Mouse (Mus musculus) midbrain, postnatal 0 days (tissue): ENCODE data around the gene B3galt1. TPM values are rescaled to one million over a fixed set of nuclear protein-coding genes. Genes with fewer than 3 reads are reported as not detected.

Experiments used
- ATAC-seq: fragments of 200-750 bp; cut with Nextera tagmentation; 2 replicates; pipeline ENCODE4 v1.8.0; 2017; ENCODE audit warnings: moderate number of reproducible peaks, mild to moderate bottlenecking, moderate TSS enrichment, moderate library complexity; ENCODE audit not compliant: low FRiP score
- DNase-seq: peaks from one replicate; pipeline ENCODE4 v3.0.0-alpha.2; 2015; ENCODE audit warnings: low spot score
- H3K27ac ChIP-seq: fragments of 300-500 bp; sonication (generic); 2 replicates; pipeline ENCODE4 v1.5.1; 2014; ENCODE audit warnings: low read depth, mild to moderate bottlenecking, low read length, mixed read lengths
- H3K27me3 ChIP-seq: fragments of 300-500 bp; sonication (generic); 2 replicates; pipeline ENCODE4 v1.6.1; 2014; ENCODE audit warnings: low read length, control low read depth, mixed read lengths; ENCODE audit not compliant: insufficient read depth
- H3K36me3 ChIP-seq: fragments of 300-500 bp; sonication (generic); 2 replicates; pipeline ENCODE4 v1.6.1; 2014; ENCODE audit warnings: low read length, control low read depth, mixed read lengths; ENCODE audit not compliant: insufficient read depth
- H3K4me1 ChIP-seq: fragments of 300-500 bp; sonication (generic); 2 replicates; pipeline ENCODE4 v1.6.1; 2014; ENCODE audit warnings: mild to moderate bottlenecking, control low read depth, antibody characterized with exemption, low read length, mixed read lengths; ENCODE audit not compliant: insufficient read depth
- H3K4me2 ChIP-seq: fragments of 300-500 bp; sonication (generic); 2 replicates; pipeline ENCODE4 v1.6.1; 2014; ENCODE audit warnings: low read depth, mild to moderate bottlenecking, low read length, mixed read lengths; ENCODE audit not compliant: poor library complexity, severe bottlenecking
- H3K4me3 ChIP-seq: fragments of 300-500 bp; sonication (generic); 2 replicates; pipeline ENCODE4 v1.5.1; 2014; ENCODE audit warnings: low read depth, mild to moderate bottlenecking, low read length, moderate library complexity
- H3K9ac ChIP-seq: fragments of 300-500 bp; sonication (generic); replicated peaks from 2 replicates; pipeline ENCODE4 v1.6.1; 2014; ENCODE audit warnings: mild to moderate bottlenecking, low read length, moderate library complexity, mixed read lengths; ENCODE audit not compliant: poor library complexity, severe bottlenecking
- H3K9me3 ChIP-seq: fragments of 300-500 bp; sonication (generic); 2 replicates; pipeline ENCODE4 v1.6.1; 2016; ENCODE audit warnings: low read length, control low read depth
- CTCF ChIP-seq: IDR thresholded peaks from 2 replicates; pipeline ENCODE4 v1.5.1; 2016; ENCODE audit warnings: antibody characterized with exemption, mild to moderate bottlenecking
- WGBS: fragments of 180-500 bp; shearing (Covaris S2); extraction: QIAGEN DNeasy Blood & Tissue Kit; methylation state at CpG from one replicate; pipeline ENCODE4 v1.1.7; 2014; 5-methylcytosine and 5-hydroxymethylcytosine counted together
- polyA plus RNA-seq: library from polyadenylated mRNA; unstranded; fragments of >200 nt; fragmentation: Nextera tagmentation; extraction: Ambion mirVana; gene quantifications from 2 replicates; pipeline ENCODE4 v1.2.1, GENCODE M21; 2015
- total RNA-seq: library from RNA; depleted of rRNA; stranded (reverse); fragments of >200 nt; gene quantifications from 2 replicates; pipeline ENCODE4 v1.2.3, GENCODE M21; 2014

The B3galt1 gene
- total and polyA plus RNA-seq, 2 experiments from 2014 or later, result 18.0 to 50.4 TPM

DNA sequence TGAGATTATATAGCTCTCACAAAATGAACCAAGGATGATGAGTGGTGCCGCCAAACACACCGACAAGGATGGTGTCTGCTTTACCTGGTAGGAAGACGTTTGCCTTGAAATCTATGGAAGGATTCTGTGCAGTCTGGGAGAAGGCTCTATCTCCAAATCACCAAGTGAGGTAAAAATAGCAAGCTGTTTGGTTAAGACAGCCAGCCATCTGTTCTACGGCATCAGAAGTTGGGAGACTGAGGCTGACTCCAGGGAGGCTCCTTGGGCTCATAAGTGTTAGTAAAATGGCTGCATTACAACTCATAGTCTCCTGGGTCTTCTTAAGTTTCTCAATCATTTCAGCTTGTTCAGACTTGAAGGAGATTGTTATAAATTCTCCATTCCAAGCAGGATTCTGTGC, 91.7 kb downstream of the B3galt1 start:
- Histone ChIP-seq H3K36me3 (no peaks in the 10 kb centered on the region), H3K9me3 (no peaks in the 10 kb centered on the region), H3K27ac (no peak overlapping the region), H3K27me3 (no peaks in the 10 kb centered on the region), H3K4me3 (no peak overlapping the region), H3K4me1 (no peaks in the 10 kb centered on the region), H3K4me2 (no peak overlapping the region), H3K9ac (no peak overlapping the region)
- ATAC-seq, result no peak
- WGBS, result 84% methylated on average over 4 of the region's 4 CpGs
- peak; percentile 5 for DNase-seq
- no peak for TF ChIP-seq CTCF

DNA sequence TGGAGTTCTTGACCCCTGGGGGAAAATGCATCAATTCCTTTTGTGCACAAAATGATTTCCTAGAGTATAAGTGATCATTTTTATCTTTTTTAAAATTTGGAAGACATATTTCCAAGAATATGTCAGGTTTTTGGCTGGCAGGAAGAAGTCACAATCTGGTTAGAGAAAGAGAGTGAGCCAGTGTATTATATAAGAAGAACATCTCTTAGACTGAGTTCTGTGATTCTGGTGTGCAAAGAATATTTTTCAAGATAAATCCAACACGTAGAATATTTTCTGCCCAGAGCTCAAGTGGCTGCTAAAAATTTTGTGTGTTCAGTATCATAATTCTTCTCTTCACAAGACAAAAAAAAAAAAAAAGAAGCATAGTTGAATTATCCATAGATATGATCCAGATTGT, 92.4 kb downstream of the B3galt1 start:
- no peaks in the 10 kb centered on the region for H3K36me3 ChIP-seq
- 92% methylated on average over 1 of the region's 1 CpGs for WGBS
- DNase-seq (no peak), ATAC-seq (no peak)
- no peak overlapping the region for H3K9ac ChIP-seq
- H3K27ac ChIP-seq, result no peak overlapping the region
- no peaks in the 10 kb centered on the region for H3K27me3 ChIP-seq
- H3K4me3 ChIP-seq, result no peak overlapping the region
- no peaks in the 10 kb centered on the region for H3K9me3 ChIP-seq
- no peak overlapping the region for H3K4me2 ChIP-seq
- TF ChIP-seq CTCF, result no peak
- no peaks in the 10 kb centered on the region for H3K4me1 ChIP-seq

DNA sequence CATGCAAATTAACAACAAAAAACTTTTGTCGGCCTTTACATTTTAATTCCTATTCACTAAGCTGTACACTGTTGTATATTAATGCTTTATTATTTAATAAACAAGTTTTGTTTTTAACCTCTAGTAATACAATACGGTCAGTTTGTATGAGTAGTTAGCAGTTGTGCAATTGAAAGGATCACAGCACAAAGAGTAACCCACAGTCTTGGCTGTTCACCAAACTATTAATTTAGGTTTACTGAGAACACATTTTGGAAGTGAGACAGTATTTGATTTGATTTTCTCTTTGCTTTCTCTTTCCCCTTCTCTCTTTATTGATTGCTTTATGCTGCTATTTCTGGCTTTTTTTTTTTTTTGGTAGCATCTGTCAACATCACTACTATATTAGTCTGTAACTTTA, 106.0 kb downstream of the B3galt1 start:
- DNase-seq, result no peak
- WGBS, result 83% methylated on average over 2 of the region's 2 CpGs
- Histone ChIP-seq H3K4me1 (no peaks in the 10 kb centered on the region), H3K9me3 (no peaks in the 10 kb centered on the region), H3K9ac (no peak overlapping the region), H3K27ac (no peak overlapping the region), H3K36me3 (no peaks in the 10 kb centered on the region), H3K4me3 (no peak overlapping the region), H3K4me2 (no peak overlapping the region), H3K27me3 (no peaks in the 10 kb centered on the region)
- no peak for ATAC-seq
- TF ChIP-seq CTCF, result no peak

DNA sequence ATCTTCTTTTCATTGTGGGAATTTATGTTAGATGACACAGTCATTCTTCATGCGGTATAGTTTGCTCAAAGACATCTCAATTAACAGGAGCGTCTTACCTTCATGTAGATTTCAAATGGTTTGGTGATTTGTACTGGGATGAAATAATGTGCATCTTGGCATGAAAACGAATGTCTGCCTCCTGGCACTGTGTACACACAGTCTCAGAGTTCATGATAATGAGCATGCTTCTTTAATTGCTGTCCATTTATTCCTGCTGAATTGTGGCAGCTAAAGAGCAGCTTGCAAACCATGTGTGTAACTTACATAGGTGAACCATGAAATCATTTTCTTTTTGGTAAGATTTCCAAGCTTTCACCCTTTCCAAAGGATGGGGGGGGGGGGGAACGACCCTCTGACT, 112.0 kb downstream of the B3galt1 start:
- TF ChIP-seq CTCF, result no peak
- Histone ChIP-seq H3K4me2 (no peak overlapping the region), H3K27me3 (no peaks in the 10 kb centered on the region), H3K4me1 (no peaks in the 10 kb centered on the region), H3K36me3 (no peaks in the 10 kb centered on the region), H3K4me3 (no peak overlapping the region), H3K9me3 (no peaks in the 10 kb centered on the region), H3K27ac (no peak overlapping the region), H3K9ac (no peak overlapping the region)
- DNase-seq (peak; percentile 43), ATAC-seq (no peak)
- 65% methylated on average over 4 of the region's 4 CpGs for WGBS

DNA sequence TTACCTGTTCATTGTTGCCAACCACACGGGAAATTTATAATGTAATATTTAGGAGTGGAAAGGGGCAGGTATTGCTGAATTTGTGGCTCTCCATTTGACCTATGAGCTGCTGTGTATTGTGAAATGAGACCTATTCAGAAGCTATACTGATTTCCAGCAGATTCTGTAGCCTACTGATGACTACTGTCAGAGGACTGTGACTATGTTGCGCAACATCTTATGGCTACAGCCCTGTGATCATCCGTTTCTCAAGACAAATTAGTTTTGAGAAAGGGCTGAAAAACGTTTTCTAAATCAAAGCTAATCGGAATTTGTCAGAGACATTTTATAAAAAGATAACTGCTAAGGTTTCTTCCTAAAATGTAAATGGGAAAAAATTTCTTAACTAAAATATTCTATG, 158.6 kb downstream of the B3galt1 start:
- Histone ChIP-seq H3K36me3 (no peaks in the 10 kb centered on the region), H3K4me2 (no peak overlapping the region), H3K27ac (no peak overlapping the region), H3K4me3 (no peak overlapping the region), H3K4me1 (no peaks in the 10 kb centered on the region), H3K9me3 (no peaks in the 10 kb centered on the region), H3K9ac (no peak overlapping the region), H3K27me3 (no peaks in the 10 kb centered on the region)
- DNase-seq (no peak), ATAC-seq (no peak)
- no peak for TF ChIP-seq CTCF
- WGBS, result 84% methylated on average over 5 of the region's 5 CpGs

DNA sequence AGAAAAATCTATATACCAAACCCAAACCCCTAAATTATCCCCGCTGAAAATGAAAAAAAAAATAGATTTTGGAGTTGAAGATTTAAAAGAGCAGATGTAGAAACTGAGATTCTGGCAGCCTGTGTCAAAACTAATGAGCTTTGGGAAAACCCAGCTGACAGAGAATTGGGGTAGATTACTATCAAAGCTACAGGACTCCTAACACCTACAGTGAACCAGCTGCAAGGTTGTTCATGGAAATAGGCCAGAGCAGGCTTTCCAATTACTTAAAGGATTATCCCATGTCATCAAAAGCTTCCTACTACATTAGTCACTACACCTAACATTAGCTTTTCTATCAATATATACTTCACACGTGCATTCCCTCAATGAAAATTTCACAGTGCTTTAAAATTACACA, 165.1 kb downstream of the B3galt1 start:
- WGBS, result 61% methylated on average over 2 of the region's 2 CpGs

More for the DNA sequence above, 165.1 kb downstream of the B3galt1 start:
- DNase-seq (peak; percentile 70), ATAC-seq (no peak)
- no peak overlapping the region for H3K4me2 ChIP-seq
- TF ChIP-seq CTCF, result no peak
- no peaks in the 10 kb centered on the region for H3K27me3 ChIP-seq
- H3K4me3 ChIP-seq, result no peak overlapping the region
- no peak overlapping the region for H3K9ac ChIP-seq
- no peaks in the 10 kb centered on the region for H3K36me3 ChIP-seq
- no peaks in the 10 kb centered on the region for H3K4me1 ChIP-seq
- H3K27ac ChIP-seq, result no peak overlapping the region
- no peaks in the 10 kb centered on the region for H3K9me3 ChIP-seq
